Mouse (Mus musculus): ENCODE results near the gene Optn.
"Not testable (repeated sequence)": the region's sequence is repeated elsewhere in the genome, so short reads cannot be mapped to it uniquely, and the experiment has no call there.

GRCm38 (mm10) chr2:5090385-5090784, 26.5 kb upstream of the Optn start:
- peak; percentile 74 for TF ChIP-seq CTCF (IDR thresholded peaks at IDR 0.05; ENCODE audit: low read depth)
- TF ChIP-seq EP300 (IDR thresholded peaks at IDR 0.05; ENCODE audit: low read depth): not testable (repeated sequence)
